Mouse (Mus musculus): Measurements from ENCODE around the gene Dscaml1. TPM values are rescaled to one million over a fixed set of nuclear protein-coding genes. Genes with fewer than 3 reads are reported as not detected.

The Dscaml1 gene
- polyA plus RNA-seq, 1 experiment from 2014 or later, result 27.9 TPM

- H3K27ac ChIP-seq (ENCODE audit: low read length), result peak overlapping the region; percentile 96
- H3K4me2 ChIP-seq (ENCODE audit: low read length), result peak overlapping the region; percentile 79
- H3K9ac ChIP-seq (replicated peaks; ENCODE audit: low read depth, low read length), result peak overlapping the region; percentile 90
- peak overlapping the region; percentile 85 for H3K4me3 ChIP-seq (replicated peaks; ENCODE audit: low read length)
- ATAC-seq, result peak; percentile 56
- no peaks in the 10 kb centered on the region; the same call in 1 of the 2 replicates for H3K27me3 ChIP-seq (replicated peaks; ENCODE audit: control insufficient read depth, insufficient read depth, low read length)
- H3K9me3 ChIP-seq (ENCODE audit: control insufficient read depth, low read length), result no peaks in the 10 kb centered on the region
- 10% methylated on average over 12 of the region's 12 CpGs for WGBS
- no peaks in the 10 kb centered on the region for H3K36me3 ChIP-seq (ENCODE audit: control insufficient read depth, insufficient read depth)
- peaks cover 69% of the 10 kb centered on the region for H3K4me1 ChIP-seq (replicated peaks; ENCODE audit: control insufficient read depth, insufficient read depth, low read length)
Measured at GRCm38 (mm10) chr9:45432639-45433038, 6.2 kb downstream of the Dscaml1 start.

DNA sequence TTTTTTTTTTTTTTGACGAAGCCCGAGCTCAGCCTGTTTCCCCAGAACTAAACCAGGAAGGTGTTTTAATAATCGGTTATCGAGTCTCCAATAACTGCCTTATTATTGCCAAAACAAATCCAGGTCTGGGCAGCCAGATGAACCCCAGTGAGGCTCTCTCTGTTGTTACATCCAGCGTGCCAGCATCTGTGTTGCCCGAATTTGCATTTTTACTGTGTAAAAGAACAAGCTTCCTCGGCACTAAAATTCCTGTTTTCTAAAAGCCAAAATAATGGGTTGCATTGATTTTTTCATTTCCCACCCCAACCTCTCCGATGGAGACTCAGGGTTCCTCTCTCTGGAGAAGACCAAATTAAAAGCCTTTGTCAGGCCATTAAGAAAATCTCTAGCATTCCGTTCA lies 6.7 kb downstream of the Dscaml1 start:
- 10% methylated on average over 9 of the region's 9 CpGs for WGBS
- Histone ChIP-seq H3K27ac (ENCODE audit: low read length) (peak overlapping the region; percentile 96), H3K27me3 (replicated peaks; ENCODE audit: control insufficient read depth, insufficient read depth, low read length) (no peaks in the 10 kb centered on the region; the same call in 1 of the 2 replicates), H3K4me1 (replicated peaks; ENCODE audit: control insufficient read depth, insufficient read depth, low read length) (peaks cover 69% of the 10 kb centered on the region), H3K9ac (replicated peaks; ENCODE audit: low read depth, low read length) (peak overlapping the region; percentile 90), H3K9me3 (ENCODE audit: control insufficient read depth, low read length) (no peaks in the 10 kb centered on the region), H3K4me3 (replicated peaks; ENCODE audit: low read length) (peak overlapping the region; percentile 85), H3K4me2 (ENCODE audit: low read length) (peak overlapping the region; percentile 79), H3K36me3 (ENCODE audit: control insufficient read depth, insufficient read depth) (no peaks in the 10 kb centered on the region)
- ATAC-seq, result no peak

DNA sequence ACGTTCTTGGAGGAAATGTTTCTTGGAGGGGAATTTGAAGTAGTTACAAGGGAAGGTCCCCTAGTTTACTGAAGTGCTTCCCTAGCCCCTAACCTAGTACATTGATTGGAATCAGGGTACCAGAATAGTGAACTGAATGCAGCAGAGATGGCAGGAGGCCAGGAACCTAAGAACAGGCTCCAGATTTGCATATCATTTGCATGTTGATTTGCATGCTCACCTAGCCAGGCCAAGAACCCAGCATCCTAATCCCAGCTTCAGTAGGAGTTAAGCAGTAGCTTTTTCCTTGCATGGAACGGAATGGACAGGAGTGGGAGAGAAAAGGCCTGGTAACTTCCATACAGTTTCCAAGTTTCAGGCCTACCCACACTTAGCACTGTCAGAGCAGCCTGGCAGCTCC lies 7.7 kb downstream of the Dscaml1 start:
- H3K4me2 ChIP-seq (ENCODE audit: low read length), result peak overlapping the region; percentile 79
- 21% methylated on average over 2 of the region's 2 CpGs for WGBS

GRCm38 (mm10) chr9:45439025-45439424 lies 12.6 kb downstream of the Dscaml1 start:
- H3K36me3 ChIP-seq (ENCODE audit: control insufficient read depth, insufficient read depth), result no peaks in the 10 kb centered on the region
- ATAC-seq, result no peak
- 70% methylated on average over 4 of the region's 4 CpGs for WGBS
- H3K4me1 ChIP-seq (replicated peaks; ENCODE audit: control insufficient read depth, insufficient read depth, low read length), result peaks cover 60% of the 10 kb centered on the region
- H3K27me3 ChIP-seq (replicated peaks; ENCODE audit: control insufficient read depth, insufficient read depth, low read length), result no peaks in the 10 kb centered on the region
- no peak overlapping the region for H3K4me3 ChIP-seq (replicated peaks; ENCODE audit: low read length)
- no peak overlapping the region for H3K27ac ChIP-seq (ENCODE audit: low read length)
- H3K9me3 ChIP-seq (ENCODE audit: control insufficient read depth, low read length), result no peaks in the 10 kb centered on the region
- no peak overlapping the region for H3K9ac ChIP-seq (replicated peaks; ENCODE audit: low read depth, low read length)
- no peak overlapping the region for H3K4me2 ChIP-seq (ENCODE audit: low read length)

More for the DNA sequence above, 7.7 kb downstream of the Dscaml1 start:
- Histone ChIP-seq H3K4me3 (replicated peaks; ENCODE audit: low read length) (peak overlapping the region; percentile 85; the same call in 1 of the 2 replicates), H3K27ac (ENCODE audit: low read length) (peak overlapping the region; percentile 96), H3K9ac (replicated peaks; ENCODE audit: low read depth, low read length) (no peak overlapping the region), H3K4me1 (replicated peaks; ENCODE audit: control insufficient read depth, insufficient read depth, low read length) (peaks cover 71% of the 10 kb centered on the region), H3K36me3 (ENCODE audit: control insufficient read depth, insufficient read depth) (no peaks in the 10 kb centered on the region), H3K9me3 (ENCODE audit: control insufficient read depth, low read length) (no peaks in the 10 kb centered on the region), H3K27me3 (replicated peaks; ENCODE audit: control insufficient read depth, insufficient read depth, low read length) (no peaks in the 10 kb centered on the region; the same call in 1 of the 2 replicates)
- ATAC-seq, result peak; percentile 13; the same call in 1 of the 2 replicates

DNA sequence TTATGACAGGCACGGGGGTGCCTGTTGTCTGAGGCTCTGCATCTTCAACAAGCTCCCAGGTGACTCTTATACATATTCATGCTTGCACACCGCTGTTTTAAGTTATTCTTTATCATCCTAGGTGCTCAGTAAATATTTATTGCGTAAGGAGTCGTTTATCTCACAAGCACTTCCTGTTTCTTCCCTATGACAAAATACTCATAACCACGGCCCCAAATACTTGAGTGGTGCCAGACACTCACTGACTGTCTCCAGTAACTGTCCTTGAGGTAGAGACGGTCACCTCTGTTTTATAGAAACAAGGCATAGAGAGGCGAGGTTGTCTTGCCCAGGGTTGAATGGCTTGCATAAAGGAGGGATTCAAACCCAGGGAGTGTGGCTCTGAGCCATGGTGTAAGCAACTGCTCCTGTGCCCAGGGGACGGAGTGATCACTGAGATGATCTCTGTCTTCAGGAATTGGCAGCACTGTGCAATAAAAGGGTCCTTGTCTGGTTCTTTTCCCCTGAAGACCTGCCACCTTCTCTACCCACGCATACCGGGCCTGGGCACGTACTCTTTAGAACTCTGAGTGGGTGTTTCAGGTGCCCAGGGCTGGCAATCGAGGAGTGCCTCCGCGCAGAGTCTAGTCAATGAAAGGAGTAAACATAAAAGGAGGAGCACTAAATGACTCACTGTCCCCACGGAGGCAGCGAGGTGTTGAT lies 13.8 kb downstream of the Dscaml1 start:
- Histone ChIP-seq H3K36me3 (ENCODE audit: control insufficient read depth, insufficient read depth) (no peaks in the 10 kb centered on the region), H3K27me3 (replicated peaks; ENCODE audit: control insufficient read depth, insufficient read depth, low read length) (no peaks in the 10 kb centered on the region), H3K4me1 (replicated peaks; ENCODE audit: control insufficient read depth, insufficient read depth, low read length) (peaks cover 47% of the 10 kb centered on the region), H3K4me3 (replicated peaks; ENCODE audit: low read length) (no peak overlapping the region), H3K27ac (ENCODE audit: low read length) (no peak overlapping the region), H3K4me2 (ENCODE audit: low read length) (no peak overlapping the region), H3K9me3 (ENCODE audit: control insufficient read depth, low read length) (no peaks in the 10 kb centered on the region), H3K9ac (replicated peaks; ENCODE audit: low read depth, low read length) (no peak overlapping the region)
- 74% methylated on average over 16 of the region's 16 CpGs for WGBS
- no peak for ATAC-seq

DNA sequence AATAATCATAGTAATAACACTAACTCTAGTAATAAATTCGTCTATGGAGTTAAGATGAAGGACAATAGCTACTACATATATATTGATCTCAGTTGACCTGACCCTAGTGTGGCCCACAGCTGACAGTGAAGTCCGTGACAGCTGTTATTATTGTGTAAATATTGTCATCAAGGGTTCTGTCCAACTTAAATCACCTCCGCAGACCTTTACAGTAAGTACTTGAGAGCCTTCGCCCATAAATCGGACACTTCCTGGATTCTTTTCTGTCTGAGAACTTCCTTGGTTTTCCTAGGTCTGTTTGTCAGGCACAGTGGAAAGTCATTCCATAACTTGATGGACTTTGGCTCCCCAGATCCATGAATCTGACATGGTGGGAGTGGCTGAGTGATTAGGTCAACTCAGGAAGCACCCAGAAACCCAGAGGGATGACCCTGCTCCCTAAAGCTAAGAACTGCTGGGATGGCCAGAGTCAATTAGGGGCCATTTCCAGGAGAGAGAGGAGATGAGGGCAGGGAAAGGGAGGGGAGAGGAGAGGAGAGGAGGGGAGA lies 17.9 kb downstream of the Dscaml1 start:
- Histone ChIP-seq H3K27me3 (replicated peaks; ENCODE audit: control insufficient read depth, insufficient read depth, low read length) (no peaks in the 10 kb centered on the region), H3K9ac (replicated peaks; ENCODE audit: low read depth, low read length) (no peak overlapping the region), H3K4me3 (replicated peaks; ENCODE audit: low read length) (no peak overlapping the region), H3K9me3 (ENCODE audit: control insufficient read depth, low read length) (no peaks in the 10 kb centered on the region), H3K4me2 (ENCODE audit: low read length) (no peak overlapping the region), H3K4me1 (replicated peaks; ENCODE audit: control insufficient read depth, insufficient read depth, low read length) (peaks cover 20% of the 10 kb centered on the region), H3K36me3 (ENCODE audit: control insufficient read depth, insufficient read depth) (peaks cover 10% of the 10 kb centered on the region), H3K27ac (ENCODE audit: low read length) (no peak overlapping the region)
- WGBS, result 85% methylated on average over 5 of the region's 5 CpGs
- ATAC-seq, result no peak

GRCm38 (mm10) chr9:45449658-45450057 lies 23.2 kb downstream of the Dscaml1 start:
- H3K36me3 ChIP-seq (ENCODE audit: control insufficient read depth, insufficient read depth), result peaks cover 19% of the 10 kb centered on the region
- H3K9me3 ChIP-seq (ENCODE audit: control insufficient read depth, low read length), result no peaks in the 10 kb centered on the region
- peaks cover 12% of the 10 kb centered on the region for H3K4me1 ChIP-seq (replicated peaks; ENCODE audit: control insufficient read depth, insufficient read depth, low read length)
- H3K9ac ChIP-seq (replicated peaks; ENCODE audit: low read depth, low read length), result no peak overlapping the region
- no peaks in the 10 kb centered on the region for H3K27me3 ChIP-seq (replicated peaks; ENCODE audit: control insufficient read depth, insufficient read depth, low read length)
- no peak for ATAC-seq
- H3K4me2 ChIP-seq (ENCODE audit: low read length), result no peak overlapping the region
- H3K4me3 ChIP-seq (replicated peaks; ENCODE audit: low read length), result no peak overlapping the region
- WGBS, result 82% methylated on average over 4 of the region's 4 CpGs
- no peak overlapping the region for H3K27ac ChIP-seq (ENCODE audit: low read length)

DNA sequence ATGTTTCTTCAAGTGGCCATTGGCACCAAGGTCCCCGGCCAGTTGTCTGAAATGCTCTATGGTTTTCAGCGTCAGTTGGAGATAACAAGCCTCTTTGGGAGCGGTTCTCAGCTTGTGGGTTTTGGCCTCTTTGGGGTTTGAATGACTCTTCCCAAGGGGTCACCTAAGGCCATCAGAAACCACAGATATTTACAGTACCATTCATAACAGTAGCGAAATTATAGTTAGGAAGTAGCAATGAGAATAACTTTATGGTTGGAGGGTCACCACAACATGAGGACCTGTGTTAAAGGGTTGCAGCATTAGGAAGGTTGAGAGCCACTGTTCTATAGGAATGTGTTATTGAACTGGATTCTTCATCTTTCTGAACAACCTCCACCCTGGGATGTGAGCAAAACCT lies 24.9 kb downstream of the Dscaml1 start:
- no peak overlapping the region for H3K4me3 ChIP-seq (replicated peaks; ENCODE audit: low read length)

GRCm38 (mm10) chr9:45454032-45454431 lies 27.6 kb downstream of the Dscaml1 start:
- H3K4me2 ChIP-seq (ENCODE audit: low read length), result no peak overlapping the region
- no peak overlapping the region for H3K9ac ChIP-seq (replicated peaks; ENCODE audit: low read depth, low read length)
- no peak for ATAC-seq
- peaks cover 11% of the 10 kb centered on the region for H3K36me3 ChIP-seq (ENCODE audit: control insufficient read depth, insufficient read depth)
- no peak overlapping the region for H3K4me3 ChIP-seq (replicated peaks; ENCODE audit: low read length)
- WGBS, result 72% methylated on average over 10 of the region's 10 CpGs
- H3K9me3 ChIP-seq (ENCODE audit: control insufficient read depth, low read length), result no peaks in the 10 kb centered on the region
- no peaks in the 10 kb centered on the region for H3K27me3 ChIP-seq (replicated peaks; ENCODE audit: control insufficient read depth, insufficient read depth, low read length)
- peaks cover 36% of the 10 kb centered on the region for H3K4me1 ChIP-seq (replicated peaks; ENCODE audit: control insufficient read depth, insufficient read depth, low read length)
- 0 out of 2 replicates have a peak overlapping the region, but pooled peaks have one; percentile 13 for H3K27ac ChIP-seq (ENCODE audit: low read length)

More for the DNA sequence above, 24.9 kb downstream of the Dscaml1 start:
- no peak overlapping the region for H3K27ac ChIP-seq (ENCODE audit: low read length)
- H3K9ac ChIP-seq (replicated peaks; ENCODE audit: low read depth, low read length), result no peak overlapping the region
- peaks cover 19% of the 10 kb centered on the region for H3K4me1 ChIP-seq (replicated peaks; ENCODE audit: control insufficient read depth, insufficient read depth, low read length)
- H3K9me3 ChIP-seq (ENCODE audit: control insufficient read depth, low read length), result no peaks in the 10 kb centered on the region
- H3K4me2 ChIP-seq (ENCODE audit: low read length), result no peak overlapping the region
- 94% methylated on average over 4 of the region's 4 CpGs for WGBS
- no peaks in the 10 kb centered on the region for H3K27me3 ChIP-seq (replicated peaks; ENCODE audit: control insufficient read depth, insufficient read depth, low read length)
- no peak for ATAC-seq
- H3K36me3 ChIP-seq (ENCODE audit: control insufficient read depth, insufficient read depth), result peaks cover 19% of the 10 kb centered on the region
